Mouse (Mus musculus) adrenal gland (tissue): ENCODE measurements around the gene Mast3.

ENCODE experiments used
- intact Hi-C: fragments of 180-260 bp; cut with DNase I; formaldehyde crosslinking; loops from one replicate; pipeline ENCODE4 v1.15.1; 2025

Mast3 gene

DNA sequence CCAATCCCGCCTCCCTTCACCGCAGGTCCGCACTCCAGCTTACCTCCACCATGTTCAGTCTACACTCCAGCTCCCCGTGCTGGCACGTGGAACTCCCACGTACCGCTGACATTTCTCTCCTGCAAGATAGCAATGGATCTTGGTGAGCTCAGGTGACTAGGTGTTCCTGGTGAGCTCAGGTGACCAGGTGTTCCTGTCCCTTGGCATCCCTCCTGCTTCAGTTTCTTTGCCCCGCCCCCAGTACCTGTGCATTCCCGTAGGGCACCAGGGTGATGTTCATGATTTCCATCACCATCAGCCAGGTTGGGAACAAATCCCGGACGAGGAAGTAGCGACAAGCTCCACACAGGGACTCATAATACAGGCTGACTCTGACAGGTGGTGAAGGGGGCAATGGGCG is 40.2 kb downstream of the Mast3 start:
- intact Hi-C loops, result no loop called here

GRCm38 (mm10) chr8:70764026-70764425 is 40.8 kb downstream of the Mast3 start:
- intact Hi-C loops, result no loop called here

DNA sequence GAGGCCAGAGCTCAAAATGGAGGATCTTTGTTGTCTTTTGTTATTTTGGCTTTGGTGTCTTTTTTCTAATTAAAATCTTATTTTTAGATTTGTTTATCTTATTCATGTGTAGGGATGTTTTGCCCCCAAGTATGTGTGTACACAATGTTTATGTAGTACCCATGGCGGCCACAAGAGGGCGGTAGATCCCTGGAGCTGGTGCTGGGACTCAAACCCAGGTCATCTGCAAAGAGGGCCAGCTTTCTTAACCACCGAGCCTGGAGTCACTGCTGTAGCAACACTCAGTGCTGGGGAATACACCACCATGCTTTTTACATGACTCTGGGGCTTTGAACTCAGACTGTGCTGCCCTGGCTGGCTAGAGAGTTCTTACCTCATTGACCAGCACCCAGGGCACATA is 41.5 kb downstream of the Mast3 start:
- intact Hi-C loops, result no loop called here

DNA sequence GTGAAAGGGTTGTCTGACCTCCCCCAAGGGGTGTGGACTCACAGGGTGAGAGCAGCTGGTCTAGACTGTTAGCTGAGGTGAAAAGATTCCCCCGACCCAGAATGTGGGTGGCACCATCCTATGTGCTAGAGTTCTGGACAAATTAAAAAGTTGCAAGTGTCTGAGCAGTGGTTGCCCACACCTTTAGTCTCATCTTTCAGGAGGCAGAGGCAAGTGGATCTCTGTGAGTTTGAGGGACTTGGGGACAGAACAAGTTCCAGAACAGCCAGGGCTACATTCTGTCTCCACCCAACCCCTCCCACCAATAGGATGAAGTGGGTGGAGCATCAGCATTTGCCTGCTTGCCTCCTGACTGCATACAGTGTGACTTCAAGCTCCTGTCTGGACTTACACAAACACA is 42.7 kb downstream of the Mast3 start:
- intact Hi-C loops, result no loop called here

DNA sequence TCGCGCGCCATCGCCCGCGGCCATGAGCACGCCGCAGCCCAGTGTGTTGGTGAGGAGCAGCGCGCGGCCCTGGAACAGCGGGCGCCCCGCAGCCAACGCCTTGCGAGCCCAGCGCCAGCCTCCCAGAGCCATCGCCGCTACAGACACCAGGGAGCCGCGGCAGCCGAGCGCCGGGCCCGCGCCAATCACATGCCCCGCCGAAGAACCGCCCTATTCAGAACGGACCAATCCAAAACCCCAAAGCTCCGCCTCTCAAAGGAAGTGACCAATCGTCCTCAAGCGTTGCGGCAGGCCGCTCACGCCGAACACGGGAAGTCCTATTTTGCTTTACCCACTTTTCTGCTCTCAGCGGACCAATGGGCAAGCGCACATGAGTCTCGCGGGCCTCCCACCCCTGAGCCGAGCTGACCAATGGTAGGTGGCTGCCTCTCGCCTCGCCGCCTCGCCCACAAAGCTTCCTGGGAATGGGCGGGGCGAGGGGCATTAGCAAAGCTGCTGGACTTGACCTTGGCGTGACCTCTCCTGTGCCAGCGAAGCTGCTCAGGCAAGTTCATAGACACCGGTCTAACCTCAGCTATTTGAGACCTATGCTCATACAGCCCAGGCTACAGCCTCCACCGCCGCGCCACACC is 44.0 kb downstream of the Mast3 start, which contains the start of gene Mpv17l2:
Gene Mpv17l2 (minus strand): TSS at position 172 of the 632 bp plus-strand sequence.
- intact Hi-C loops, result no loop called here

- intact Hi-C loops, result no loop called here
Measured at GRCm38 (mm10) chr8:70760350-70760749, 44.5 kb downstream of the Mast3 start.

GRCm38 (mm10) chr8:70758616-70759561 is 46.0 kb downstream of the Mast3 start:
- intact Hi-C loops, result no loop called here

- intact Hi-C loops, result no loop called here
Measured at GRCm38 (mm10) chr8:70758308-70758615, 46.6 kb downstream of the Mast3 start.

- intact Hi-C loops, result no loop called here
Measured at GRCm38 (mm10) chr8:70757523-70758307, 47.1 kb downstream of the Mast3 start.

- intact Hi-C loops, result no loop called here
Measured at GRCm38 (mm10) chr8:70756476-70757040, 48.3 kb downstream of the Mast3 start.

DNA sequence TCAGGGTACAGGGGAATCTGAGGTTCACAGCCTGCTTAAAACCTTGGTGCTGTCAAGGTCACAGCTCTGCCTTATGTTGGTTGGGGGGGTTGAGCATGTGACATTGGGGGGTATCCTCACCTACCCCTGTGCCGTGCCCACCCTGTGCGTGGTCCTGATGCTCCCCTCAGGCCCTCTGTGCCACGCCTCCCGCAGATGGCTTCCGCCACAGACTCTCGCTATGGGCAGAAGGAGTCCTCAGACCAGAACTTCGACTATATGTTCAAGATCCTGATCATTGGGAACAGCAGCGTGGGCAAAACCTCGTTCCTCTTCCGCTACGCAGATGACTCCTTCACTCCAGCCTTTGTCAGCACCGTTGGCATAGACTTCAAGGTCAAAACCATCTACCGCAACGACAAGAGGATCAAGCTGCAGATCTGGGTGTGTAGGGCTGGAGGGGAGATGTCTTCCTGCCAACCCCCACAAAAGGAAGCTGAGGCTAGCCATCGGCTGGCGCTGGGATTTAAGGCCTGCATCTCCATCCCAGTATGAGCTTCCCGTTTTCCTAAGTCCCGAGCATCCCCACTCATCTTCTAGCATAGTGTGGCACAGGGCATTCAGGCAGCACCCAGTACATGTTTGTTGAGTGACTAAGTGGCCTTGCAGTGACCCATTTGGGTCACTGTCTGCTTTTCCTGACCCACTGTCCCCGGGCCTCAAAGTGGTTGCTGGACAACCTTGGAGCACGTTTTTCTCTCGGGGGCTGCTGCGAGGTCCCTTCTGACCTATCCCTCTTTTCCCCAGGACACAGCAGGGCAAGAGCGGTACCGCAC is 49.0 kb downstream of the Mast3 start:
- intact Hi-C loops, result no loop called here

DNA sequence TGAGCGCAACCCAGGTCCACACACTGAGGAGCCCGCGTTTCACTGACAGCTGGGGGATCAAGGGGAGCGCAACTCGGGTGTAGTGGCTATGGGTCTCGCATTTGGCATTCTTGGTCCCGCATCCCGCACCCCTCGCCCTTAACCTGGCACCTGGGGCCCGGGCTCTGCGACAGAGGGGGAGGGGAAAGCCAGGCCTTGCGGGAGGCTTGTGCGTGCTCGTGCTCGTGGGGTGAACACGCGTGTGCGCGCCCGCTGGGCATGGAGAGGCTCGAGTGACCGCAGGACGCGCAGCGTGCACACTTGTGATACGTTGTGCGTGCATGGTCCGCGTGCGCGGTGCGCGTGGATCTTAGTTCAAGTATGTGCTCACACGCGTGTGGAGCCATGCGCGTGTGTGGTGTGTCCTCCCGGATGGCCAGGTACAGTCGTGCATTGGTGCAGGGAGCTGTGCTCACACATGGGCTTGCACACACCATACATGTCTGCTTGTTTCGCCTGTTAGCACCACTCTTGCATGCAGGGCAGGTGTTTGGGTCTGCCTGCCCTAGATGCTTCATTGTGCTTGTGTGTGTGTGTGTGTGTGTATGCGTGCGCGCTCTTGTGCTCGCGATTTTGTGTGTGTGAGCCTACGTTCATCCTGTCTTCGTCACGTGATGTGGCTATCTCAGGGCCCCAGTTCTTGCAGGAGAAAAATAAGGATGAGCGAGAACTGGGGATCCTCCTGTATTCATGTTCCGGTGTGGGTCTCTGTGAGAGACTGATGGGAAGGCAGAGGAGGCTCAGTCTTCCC is 49.8 kb downstream of the Mast3 start:
- intact Hi-C loops, result no loop called here

DNA sequence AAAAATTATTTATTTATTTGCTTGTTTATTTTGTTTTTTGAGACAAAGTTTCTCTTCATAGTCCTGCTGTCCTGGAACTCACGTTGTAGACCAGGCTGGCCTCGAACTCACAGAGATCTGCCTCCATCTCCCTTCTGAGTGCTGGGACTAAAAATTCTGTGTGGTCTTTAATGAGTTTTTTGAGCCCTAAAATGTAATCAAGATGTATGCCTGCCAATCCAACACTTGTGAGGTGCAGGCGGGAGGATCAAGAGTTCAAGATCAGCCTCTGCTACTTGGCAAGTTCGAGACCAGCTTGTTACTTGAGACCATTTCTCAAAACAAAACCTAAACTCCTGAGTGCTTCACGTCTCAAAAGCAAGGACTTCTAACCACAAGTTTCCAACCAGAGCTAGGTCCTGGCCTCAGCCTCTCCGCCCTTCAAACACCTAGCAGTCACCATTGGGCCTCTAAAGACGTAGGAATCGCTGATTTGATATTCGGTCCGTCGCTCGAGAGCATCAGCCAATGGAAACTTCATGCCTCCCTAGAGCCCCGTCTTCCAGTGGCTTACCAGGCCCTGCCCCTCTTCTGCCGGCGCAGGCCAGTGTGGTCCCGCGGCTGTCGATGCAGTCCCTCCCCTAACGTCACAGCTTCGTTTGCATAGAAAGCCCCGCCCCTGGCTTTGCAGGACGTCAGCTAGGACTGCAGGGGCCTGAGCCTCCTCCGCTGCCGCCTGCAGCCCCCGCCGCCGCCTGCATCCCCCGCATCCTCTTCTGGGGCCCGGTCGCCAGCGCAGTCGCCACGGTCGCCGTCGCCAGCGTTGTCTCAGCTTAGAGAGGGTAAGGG is 50.6 kb downstream of the Mast3 start, which contains the start of gene Rab3a:
Gene Rab3a (plus strand): TSS at position 637 of the 828 bp plus-strand sequence.
- intact Hi-C loops, result no loop called here

DNA sequence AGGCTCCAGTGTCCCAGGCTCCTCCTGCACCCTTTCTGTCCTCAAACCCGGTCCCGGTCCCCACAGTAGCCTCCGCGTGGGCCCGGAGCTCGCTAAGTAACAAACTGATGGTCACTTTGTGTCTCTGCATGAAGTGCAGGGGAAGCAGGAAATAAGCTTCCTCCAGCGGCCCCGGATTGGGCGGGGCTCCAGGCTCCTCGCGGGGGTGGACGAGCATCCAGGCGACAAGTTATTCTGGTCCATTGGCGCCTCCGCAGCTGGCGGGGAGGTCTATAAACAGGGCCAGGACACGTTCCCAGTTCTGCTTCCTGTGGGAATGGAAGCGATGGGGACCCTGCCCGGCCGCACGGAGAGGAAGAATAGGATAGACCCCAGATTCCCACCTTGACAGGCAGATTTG is 51.7 kb downstream of the Mast3 start:
- intact Hi-C loops, result loop anchor here (2.0 kb wide), 1 partner anchor 32 kb away; no protein-coding TSS in a partner anchor

DNA sequence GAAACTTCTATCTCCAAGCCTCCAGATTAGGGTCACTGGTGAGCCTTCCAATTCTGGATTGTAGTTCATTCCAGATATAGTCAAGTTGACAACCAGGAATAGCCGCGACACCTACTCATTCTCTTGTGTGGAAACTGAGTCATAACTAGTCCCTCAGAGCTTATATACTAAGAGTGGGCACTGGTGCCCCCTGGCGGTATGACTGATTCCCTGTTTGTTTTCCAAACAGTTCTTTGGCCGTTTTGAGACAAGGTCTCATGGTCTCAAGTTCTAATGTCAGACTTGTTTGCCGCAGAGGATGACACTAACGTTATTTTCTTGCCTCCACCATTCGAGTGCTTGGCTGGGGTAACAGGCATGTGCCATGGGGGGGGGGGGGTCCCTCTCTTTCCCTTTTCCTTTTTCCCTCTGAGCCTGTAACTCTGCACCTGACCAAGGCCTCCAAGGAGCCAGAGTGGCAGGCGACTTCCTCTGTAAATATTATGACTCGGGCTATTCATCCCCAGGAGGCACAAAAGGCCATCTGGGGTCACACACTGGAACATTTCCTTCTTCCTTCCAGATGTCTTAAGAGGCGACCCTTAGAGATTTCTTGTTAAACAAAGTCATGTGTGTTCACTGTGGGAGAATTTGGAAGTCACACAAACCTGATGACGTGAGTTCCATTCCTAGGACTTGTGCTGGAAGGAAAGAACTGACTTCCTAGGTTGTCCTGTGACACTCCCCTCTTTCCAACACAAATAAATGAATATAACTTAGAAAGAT is 52.7 kb downstream of the Mast3 start:
- intact Hi-C loops, result loop anchor here (2.0 kb wide), 1 partner anchor 31 kb away; no protein-coding TSS in a partner anchor

DNA sequence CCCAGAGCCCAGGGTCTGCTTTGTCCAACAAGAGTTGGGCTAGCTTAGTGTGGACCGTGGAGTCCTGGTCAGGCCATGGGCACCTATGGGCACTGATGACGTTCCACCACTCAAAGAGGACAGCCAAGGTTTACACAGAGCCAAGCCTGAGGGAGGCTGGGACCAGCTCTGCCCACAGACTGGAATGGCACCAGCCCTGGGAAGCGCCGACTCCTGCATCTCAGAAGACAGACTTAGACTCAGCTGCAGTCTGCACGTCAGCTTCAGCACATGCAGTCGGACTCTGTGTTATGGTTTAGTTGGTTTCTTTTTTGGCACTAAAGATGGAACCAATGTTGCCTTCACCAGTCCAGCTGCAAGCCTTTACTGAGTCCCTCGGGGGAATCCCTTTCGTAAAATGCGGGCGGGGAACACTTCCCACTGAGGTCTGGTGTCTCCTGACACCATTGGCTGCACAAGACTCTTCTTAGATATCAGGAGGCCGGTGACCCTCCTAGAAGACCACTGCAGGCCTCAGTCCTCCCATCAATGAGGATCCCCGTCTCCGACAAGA is 54.6 kb downstream of the Mast3 start:
- intact Hi-C loops, result no loop called here

GRCm38 (mm10) chr8:70749097-70749674 is 55.7 kb downstream of the Mast3 start:
- intact Hi-C loops, result no loop called here
